Mouse (Mus musculus): ENCODE results near the gene Kcnj11.

The Kcnj11 gene

GRCm38 (mm10) chr7:46100563-46100962, at the start of gene Kcnj11:
TSS of gene Kcnj11 (minus strand) at chr7:46100764.
- DNase-seq (ENCODE audit: low read depth, low spot score): peak; percentile 83

- no peak for DNase-seq (ENCODE audit: low read depth, low spot score)
Measured at GRCm38 (mm10) chr7:46147417-46147816, 46.9 kb upstream of the Kcnj11 start.

GRCm38 (mm10) chr7:46146675-46147308, 46.2 kb upstream of the Kcnj11 start:
- DNase-seq (ENCODE audit: low read depth, low spot score): no peak

- DNase-seq (ENCODE audit: low read depth, low spot score): no peak
Measured at GRCm38 (mm10) chr7:46144061-46144460, 43.5 kb upstream of the Kcnj11 start.

- DNase-seq (ENCODE audit: low read depth, low spot score): no peak
Measured at GRCm38 (mm10) chr7:46138329-46138930, 37.9 kb upstream of the Kcnj11 start.

GRCm38 (mm10) chr7:46133858-46134257, 33.3 kb upstream of the Kcnj11 start:
- no peak for DNase-seq (ENCODE audit: low read depth, low spot score)

GRCm38 (mm10) chr7:46132229-46132628, 31.7 kb upstream of the Kcnj11 start:
- no peak for DNase-seq (ENCODE audit: low read depth, low spot score)

- no peak for DNase-seq (ENCODE audit: low read depth, low spot score)
Measured at GRCm38 (mm10) chr7:46131806-46132205, 31.2 kb upstream of the Kcnj11 start.

GRCm38 (mm10) chr7:46131266-46131665, 30.7 kb upstream of the Kcnj11 start:
- DNase-seq (ENCODE audit: low read depth, low spot score): no peak

GRCm38 (mm10) chr7:46130723-46131122, 30.2 kb upstream of the Kcnj11 start:
- no peak for DNase-seq (ENCODE audit: low read depth, low spot score)

- no peak for DNase-seq (ENCODE audit: low read depth, low spot score)
Measured at GRCm38 (mm10) chr7:46129463-46130179, 29.1 kb upstream of the Kcnj11 start.

GRCm38 (mm10) chr7:46128196-46128595, 27.6 kb upstream of the Kcnj11 start:
- DNase-seq (ENCODE audit: low read depth, low spot score): no peak

- no peak for DNase-seq (ENCODE audit: low read depth, low spot score)
Measured at GRCm38 (mm10) chr7:46125340-46125739, 24.8 kb upstream of the Kcnj11 start.

- DNase-seq (ENCODE audit: low read depth, low spot score): no peak
Measured at GRCm38 (mm10) chr7:46124460-46124859, 23.9 kb upstream of the Kcnj11 start.

GRCm38 (mm10) chr7:46122964-46123363, 22.4 kb upstream of the Kcnj11 start:
- DNase-seq (ENCODE audit: low read depth, low spot score): no peak

GRCm38 (mm10) chr7:46117035-46117434, 16.5 kb upstream of the Kcnj11 start:
- no peak for DNase-seq (ENCODE audit: low read depth, low spot score)

- DNase-seq (ENCODE audit: low read depth, low spot score): no peak
Measured at GRCm38 (mm10) chr7:46116118-46116581, 15.6 kb upstream of the Kcnj11 start.

- no peak for DNase-seq (ENCODE audit: low read depth, low spot score)
Measured at GRCm38 (mm10) chr7:46113435-46113834, 12.9 kb upstream of the Kcnj11 start.

- no peak for DNase-seq (ENCODE audit: low read depth, low spot score)
Measured at GRCm38 (mm10) chr7:46111938-46112337, 11.4 kb upstream of the Kcnj11 start.

GRCm38 (mm10) chr7:46111212-46111817, 10.8 kb upstream of the Kcnj11 start:
- DNase-seq (ENCODE audit: low read depth, low spot score): no peak

GRCm38 (mm10) chr7:46110079-46110478, 9.5 kb upstream of the Kcnj11 start:
- DNase-seq (ENCODE audit: low read depth, low spot score): no peak

GRCm38 (mm10) chr7:46105484-46105883, 4.9 kb upstream of the Kcnj11 start:
- no peak for DNase-seq (ENCODE audit: low read depth, low spot score)

Data from CD4-positive, CD25-positive, alpha-beta regulatory T cell, adult 2 months (primary cell).